Mouse (Mus musculus) left cerebral cortex, adult 9 months (tissue): ENCODE measurements around the gene Rrp36.
A peak's percentile ranks its signal among the peaks of the same experiment; 100 is the strongest.

Experiments used
- DNase-seq, 2 experiments: peaks; one replicate each; pipeline ENCODE4 v3.0.0; 2022; ENCODE audit warnings: low spot score in 2 of 2

Rrp36 gene

DNA sequence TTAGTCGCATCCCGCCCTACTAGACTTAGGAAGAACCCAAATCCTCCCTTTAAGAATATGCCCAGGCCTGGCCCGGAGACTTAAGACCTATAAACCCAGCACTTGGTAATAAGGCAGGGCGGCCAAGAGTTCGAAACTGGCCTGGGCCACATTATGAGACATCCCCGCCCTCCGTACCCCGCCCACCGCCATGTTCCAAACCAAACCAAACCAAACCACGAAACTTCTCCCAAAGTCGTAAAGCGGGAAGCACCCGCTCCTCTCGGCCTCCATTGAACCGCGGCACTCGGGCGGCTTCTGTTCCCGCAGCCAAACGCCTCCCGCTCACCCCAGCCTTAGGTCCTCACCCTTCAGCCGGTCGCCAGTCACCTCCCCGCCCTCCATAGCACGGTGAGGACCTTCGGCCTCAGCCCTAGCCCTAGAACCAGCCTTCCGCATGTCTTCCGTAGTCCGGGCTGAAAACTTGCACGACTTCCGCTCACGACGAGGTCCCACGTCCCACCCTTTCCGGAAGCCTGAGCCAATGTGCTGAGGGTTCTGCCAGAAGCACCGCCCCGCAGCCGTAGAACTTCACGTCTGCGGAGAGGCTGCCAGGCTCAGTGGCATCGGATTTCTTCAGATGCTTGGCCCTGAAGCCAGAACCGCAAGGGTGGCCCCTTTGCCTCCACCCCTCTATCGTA is at the start of gene Rrp36:
Gene Rrp36 (minus strand): TSS at position 503 of the 680 bp plus-strand sequence.
- DNase-seq, result peak; percentile 69 to 89

DNA sequence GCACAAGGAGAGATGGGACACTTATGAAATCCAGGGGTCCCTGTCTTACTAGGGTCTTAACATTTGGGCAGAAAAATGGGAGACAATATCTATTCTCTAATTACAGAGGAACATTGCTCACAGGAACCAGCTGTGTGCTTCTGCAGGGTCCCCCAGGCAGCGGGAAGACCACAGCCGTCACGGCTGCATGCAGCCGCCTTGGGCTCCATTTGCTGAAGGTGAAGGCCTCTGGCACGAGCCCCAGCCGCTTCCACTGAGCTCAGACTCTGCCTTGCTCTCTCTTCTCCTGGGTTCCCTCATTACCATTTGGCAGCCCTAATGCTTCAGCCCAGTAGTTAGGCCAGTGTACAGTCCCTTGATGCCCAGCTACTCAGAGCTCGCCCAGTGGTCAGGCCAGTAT is 46.9 kb upstream of the Rrp36 start:
- no peak for DNase-seq

DNA sequence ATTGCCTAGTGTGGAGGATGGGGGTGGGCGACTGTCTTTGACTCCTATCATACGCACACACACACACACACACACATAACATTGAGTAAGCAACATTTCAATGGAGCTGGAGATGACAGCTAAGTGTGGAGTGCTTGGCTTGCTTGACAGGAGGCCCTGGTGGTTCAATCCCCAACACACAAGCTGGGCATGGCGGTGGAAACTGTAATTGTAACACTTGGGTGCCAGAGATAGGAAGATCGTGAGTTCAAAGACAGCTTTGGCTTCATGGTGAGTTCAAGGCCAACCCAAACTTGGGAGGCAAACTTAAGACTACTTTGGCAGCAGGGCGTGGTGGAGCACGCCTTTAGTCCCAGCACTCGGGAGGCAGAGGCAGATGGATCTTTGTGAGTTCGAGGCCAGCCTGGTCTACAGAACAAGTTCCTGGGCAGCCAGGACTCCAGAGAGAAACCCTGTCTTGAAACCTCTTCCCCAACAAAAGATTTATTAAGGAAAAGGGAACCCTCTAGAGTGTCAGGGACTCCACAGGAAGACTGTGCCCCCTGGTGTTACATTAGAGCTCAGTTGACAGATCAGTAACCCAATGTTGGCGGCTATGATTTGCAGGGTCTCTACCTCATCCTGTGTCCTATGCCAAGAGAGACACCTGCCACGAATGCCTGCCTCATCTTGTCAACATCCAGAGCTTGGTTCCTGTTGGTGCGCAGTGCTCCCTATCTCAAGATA is 40.8 kb upstream of the Rrp36 start:
- no peak for DNase-seq

DNA sequence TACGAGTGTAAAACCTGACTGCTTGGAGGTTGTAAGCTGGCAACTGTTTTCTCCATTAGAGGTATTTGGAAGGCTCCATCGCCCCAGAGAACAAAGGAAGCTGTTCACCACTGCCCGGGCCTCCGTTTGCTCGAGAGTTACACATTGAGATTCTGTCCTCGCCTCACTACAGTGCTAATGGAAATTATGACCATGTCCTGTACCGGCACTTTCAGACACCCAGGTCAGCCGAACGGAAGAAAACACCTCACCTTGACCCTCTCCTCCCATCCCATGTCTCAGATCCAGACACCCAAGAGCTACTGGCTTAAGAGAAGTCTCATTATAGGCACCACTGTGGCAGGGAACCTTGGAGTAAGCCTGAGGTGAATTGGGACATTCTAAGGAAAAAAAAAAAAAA is 39.7 kb upstream of the Rrp36 start:
- no peak for DNase-seq

DNA sequence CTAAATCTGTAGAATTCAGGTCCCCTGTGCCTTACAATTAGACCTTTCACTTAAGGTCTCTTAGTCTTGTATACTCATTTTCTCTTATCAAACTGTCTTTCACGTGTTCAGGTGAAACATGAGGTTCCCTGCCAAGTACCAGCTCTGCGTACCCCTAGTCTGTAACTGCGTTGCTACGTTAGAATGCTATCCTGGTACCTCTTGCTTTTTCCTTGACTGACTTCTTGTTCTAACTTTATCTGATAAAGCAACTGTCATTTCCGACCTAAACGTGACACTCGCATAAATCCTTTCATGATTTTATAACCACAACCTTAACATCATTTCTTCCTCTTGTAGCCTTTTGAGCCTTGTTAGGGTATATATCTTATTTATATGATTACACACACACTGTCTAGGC is 38.3 kb upstream of the Rrp36 start:
- no peak for DNase-seq

DNA sequence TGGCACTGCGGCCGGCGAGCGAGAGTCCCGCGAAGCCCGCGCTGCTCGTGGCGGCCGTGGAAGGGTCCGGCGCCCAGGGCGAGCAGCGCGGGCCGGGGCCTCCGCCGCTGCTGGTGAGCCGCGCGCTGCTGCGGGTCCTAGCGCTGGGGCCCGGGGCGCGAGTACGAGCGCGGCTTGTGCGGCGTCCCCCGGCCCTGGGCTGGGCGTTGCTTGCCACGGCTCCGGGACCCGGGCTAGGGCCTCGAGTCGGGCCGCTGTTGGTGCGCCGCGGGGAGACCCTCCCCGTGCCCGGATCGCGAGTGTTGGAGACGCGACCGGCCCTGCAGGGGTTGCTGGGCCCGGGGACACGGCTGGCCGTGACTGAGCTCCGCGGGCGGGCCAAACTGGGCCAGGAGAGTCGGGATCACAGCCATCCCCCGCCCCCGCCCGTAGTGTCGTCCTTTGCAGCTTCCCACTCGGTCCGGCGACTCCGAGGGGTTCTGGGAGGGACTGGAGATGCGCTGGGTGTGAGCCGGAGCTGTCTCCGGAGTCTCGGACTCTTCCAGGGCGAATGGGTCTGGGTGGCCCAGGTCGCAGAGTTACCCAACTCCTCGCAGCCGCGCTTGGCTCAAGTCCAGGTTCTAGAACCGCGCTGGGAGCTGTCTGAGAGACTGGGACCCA is 37.6 kb upstream of the Rrp36 start:
- DNase-seq, result no peak

DNA sequence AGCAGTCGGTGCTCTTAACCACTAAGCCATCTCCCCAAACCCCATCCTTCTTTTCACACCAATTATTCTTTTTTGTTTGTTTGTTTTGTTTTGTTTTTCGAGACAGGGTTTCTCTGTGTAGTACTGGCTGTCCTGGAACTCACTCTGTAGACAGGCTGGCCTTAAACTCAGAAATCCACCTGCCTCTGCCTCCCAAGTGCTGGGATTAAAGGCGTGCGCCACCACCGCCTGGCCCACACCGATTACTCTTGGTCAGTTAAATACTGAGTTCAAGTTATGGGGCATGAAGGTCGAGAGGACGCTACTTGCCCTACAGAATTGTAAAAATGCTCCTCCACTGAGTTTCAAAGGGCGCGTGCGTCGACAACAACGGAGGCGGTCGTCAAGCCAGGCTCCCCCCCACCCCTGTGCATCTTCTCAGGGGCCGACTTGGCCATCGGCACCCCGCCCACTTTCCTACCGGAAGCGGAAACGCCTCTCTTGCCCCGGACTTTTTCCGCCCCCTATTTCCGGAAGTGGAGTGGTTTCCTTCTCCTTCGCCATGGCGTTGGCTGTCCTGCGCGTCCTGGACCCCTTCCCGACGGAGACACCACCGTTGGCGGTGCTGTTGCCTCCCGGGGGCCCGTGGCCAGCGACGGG is 36.9 kb upstream of the Rrp36 start, which contains the start of gene Pex6:
Gene Pex6 (plus strand): TSS at position 505 of the 639 bp plus-strand sequence.
- peak; percentile 67 to 92 for DNase-seq

DNA sequence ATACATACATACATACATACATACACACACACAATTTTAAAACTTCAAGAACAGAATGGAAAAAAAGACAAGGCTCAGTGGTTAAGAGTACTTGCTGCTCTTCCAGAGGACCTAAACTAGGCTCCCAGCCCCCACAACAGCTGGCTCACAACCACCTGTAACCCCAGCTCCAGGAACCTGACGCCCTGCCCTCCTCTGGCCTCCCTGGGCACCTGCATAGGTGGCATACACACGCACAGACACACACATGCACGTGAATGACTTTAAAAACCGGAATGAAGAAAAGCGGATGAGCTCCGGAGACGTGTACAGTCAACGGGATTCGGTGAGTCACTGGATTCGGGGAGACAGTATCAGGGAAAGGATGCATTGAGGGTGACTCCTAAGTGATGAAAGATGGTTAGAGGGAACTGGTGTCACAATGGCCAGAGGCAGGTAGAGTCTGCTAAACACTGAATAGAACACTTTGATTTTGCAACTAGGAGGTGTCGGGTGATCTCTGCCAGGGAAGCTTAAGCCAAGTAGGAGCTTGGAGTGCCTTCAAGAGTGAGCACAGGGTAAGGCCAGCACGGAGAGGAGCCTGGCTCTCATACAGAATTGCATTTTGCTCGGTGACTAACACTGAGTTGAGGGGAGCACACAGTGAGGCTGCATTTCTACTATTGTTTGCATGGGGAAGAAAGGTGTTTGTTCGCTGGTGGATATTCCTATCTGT is 32.4 kb upstream of the Rrp36 start:
- DNase-seq, result no peak

DNA sequence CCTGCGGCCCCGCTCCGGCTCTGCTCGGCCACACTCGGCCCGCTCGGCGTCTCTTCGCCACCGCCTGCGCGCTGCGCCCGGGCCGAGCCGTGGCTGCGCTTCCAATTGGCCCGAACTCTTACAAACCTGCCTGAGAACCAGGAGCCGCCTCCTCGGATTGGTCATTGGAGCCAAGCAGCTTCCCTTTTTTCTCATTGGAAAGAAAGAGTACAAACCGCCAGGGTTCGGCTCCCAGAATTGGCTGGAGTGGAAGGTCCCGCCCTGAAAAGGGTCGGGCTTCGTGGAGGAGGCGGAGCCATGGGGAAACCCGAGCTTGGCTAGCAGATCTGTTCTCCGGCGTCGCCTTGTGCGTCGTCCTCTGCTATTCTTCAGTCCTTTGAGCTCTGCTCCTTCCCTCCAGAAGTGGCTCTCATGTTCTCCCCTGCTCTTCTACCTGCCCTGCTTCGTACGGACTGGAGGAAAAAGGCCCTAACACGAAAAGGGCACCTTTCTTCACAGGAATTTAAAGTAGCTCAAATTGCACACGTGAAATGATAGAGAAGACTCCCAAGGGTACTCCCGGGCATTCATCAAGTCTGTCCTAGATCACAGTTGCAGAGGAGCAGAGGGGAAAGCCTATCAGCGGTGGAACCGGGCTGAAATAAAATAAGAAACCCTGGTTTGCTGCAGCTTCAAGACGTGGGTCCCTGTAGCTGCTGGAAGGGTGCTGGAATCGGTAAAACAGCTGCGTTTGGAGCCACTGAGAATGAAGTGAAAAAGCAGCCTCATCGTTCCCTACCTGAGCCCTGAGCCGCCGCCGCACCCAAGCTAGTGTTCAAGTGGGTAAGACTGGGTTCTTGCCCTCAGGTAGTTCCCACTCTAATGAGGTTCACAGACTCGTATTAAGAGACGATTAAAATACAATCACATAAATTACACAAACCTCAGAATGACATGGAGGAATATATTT is 31.0 kb upstream of the Rrp36 start, which contains the start of gene Ppp2r5d:
Gene Ppp2r5d (minus strand): TSS at position 225 of the 949 bp plus-strand sequence.
- peak; percentile 94 to 98 for DNase-seq

DNA sequence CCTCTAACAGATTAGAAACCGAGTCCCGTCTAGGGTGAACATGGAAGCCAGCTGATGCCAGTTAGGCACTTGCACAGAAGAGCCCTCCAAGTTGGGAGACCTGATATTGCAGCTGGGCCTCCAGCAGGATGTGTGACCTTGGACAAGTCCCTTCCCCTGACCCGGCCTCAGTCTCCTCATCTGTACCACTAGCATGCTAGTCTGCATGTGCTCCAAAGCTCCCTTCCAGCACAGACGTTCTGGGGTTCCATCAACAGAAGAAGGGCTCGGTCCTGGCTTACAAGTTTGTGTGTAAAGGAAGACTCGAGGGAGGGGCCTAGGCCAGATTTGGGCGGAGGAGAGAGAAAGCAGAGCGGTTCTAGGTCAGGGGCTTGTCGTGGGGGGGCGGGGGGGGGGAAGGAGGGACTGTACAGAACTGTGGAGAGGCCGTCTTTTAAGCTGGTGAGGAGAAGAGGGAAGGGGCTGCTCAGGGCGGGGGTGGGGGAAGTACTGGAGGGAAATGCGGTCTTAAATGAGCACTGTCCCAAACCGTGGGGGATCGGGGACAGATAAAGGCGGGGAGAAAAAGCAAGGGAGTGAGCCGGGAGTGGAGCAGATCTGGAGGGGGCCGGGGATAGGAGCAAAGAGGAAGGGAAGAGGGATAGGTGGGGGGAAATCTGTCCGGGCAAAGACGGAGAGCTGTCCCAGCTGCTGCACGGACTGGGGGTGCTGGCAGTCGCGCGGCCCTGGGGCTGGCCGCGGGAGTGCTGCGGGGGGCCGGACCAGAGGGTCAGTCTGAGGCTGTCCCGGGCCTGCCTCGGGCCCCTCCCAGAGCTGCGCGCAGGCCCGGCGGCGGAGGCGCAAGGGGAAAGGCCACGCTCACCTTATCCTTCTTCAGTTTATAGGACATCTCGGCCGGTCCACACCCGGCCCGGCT is 30.1 kb upstream of the Rrp36 start:
- no peak for DNase-seq

DNA sequence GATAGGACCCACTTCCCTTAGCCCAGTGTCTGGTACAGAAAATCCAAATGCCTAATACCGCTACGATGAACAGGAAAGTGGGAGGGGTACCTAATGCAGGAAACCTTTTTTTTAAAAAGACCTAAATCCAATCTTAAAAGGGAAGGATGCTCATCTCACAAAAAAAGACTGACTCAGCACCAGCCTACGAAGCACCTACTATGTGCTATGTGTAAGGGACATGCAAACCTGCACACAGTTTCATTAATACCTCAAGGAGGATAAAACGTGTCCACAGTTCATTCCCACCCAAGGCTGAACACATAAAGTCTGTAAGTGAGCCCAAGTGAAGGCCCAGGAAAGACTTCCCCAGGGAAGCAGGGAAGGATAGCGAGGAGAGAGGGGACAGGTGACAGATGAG is 28.4 kb upstream of the Rrp36 start:
- no peak for DNase-seq

DNA sequence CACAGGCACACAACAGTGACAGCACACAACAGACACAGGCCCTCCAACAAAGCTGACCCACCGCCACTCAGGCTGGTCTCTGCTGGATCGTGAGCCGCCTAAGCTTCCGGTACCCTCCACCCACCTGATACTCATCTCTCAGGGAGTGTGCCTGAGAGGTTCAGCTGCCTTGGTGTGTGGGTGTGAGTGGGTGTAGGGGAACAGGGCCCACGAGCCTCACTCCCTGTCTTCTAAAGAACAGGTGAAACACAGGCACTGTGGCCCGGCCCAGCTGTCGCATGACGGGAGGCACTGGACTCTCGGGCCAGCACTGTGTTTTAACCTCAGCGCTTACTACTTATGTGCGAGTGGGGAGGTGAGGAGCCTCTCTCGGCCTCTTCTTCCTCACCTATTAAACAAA is 27.9 kb upstream of the Rrp36 start:
- no peak for DNase-seq

DNA sequence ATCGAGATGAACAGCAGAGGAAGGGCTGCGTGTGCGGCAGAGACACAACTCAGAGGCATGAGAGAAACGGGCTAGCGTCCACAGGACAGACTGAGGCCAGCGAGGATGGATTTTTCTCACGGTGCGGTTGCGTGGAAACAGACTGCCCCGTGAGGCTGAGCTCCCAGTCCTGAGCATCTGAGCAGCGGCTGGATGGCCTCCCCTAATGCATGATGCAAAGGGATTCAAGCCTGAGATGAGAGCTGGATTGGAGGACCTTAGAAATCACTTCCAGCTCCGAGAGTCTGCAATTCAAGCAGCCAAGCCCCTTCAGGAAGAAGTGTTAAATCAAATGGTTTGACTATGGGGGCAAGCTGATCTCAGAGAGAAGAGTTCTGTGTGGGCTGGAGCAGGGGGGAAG is 27.3 kb upstream of the Rrp36 start:
- no peak for DNase-seq

DNA sequence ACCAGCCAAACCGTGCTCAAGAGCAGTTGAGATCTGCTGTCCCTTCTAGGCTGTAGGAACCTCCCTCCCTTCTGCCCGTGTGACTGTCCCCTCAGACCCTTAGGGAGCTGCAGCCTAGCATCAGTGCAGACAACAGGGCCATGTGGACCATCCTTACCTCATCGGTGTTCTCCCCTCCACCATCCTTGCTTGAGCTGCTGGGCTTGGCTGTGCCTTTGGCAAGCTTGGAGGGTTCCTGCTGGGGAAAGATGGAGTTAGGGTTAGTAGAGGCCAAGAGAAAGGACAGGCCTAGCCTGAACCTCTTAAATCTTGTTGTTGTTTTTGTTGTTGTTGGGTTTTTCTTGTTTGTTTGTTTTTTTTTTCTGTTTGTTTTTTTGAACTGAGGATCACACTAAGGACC is 25.8 kb upstream of the Rrp36 start:
- no peak for DNase-seq

DNA sequence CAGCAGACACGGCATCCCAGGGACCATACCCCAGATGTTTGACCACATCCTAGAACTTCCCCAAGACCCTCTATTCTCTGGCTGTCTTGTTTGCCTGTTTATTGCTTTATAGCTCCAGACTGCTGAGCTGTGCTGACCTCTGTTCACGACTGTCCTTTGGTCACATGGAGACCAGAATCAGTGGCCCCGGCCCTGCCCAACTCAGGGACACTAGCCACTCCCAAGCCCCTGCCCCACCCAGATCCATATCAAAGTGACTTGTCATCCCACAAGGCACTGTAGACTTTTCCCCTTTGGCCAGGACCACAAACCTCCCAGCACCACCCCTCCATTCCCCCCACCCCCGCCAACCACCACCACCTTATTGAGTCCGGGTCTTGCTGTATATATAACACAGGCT is 25.1 kb upstream of the Rrp36 start:
- no peak for DNase-seq

DNA sequence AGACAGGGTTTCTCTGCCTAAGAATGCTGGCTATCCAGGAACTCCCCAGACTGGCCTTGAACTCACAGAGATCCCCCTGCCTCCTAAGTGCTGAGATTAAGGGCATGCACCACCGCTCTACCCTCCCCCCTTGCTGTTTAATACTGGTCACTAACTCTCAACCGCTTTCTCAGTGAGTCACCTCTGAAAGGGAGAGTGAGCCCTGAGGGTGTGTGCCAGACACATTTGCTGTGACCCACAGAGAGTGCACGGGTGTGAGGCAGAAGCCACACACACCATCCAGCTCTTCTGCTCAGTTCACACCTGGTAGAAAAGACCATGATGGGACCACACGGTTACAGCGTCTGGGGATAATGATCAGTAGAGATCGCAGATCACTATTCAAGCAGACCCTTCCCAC is 24.4 kb upstream of the Rrp36 start:
- DNase-seq, result no peak

DNA sequence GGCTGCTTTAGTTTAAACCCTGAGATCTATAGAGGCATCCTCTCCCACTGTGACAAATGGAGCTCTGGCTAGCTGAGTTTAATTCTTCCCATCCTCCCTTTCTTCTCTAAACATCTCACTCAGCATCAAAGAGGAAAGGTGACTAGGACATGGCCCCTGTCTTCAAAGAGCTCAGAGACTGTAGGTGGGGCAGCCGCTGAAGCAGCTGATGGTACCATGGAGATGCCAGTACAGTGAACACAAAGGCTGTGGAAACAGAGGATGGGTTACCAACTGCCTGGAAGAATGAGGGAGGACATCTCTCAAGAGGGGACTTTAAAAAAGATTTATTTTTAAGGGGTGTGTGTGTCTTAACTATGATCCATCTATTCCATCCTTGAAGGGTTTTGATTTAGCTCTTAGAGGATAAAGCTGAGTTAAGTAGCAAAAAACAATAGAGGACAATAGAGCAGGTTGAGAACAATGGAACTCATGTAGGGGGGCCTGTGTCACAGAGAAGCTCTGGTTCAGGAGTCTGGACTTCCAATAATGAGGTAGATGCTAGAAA is 20.4 kb upstream of the Rrp36 start:
- DNase-seq, result no peak

DNA sequence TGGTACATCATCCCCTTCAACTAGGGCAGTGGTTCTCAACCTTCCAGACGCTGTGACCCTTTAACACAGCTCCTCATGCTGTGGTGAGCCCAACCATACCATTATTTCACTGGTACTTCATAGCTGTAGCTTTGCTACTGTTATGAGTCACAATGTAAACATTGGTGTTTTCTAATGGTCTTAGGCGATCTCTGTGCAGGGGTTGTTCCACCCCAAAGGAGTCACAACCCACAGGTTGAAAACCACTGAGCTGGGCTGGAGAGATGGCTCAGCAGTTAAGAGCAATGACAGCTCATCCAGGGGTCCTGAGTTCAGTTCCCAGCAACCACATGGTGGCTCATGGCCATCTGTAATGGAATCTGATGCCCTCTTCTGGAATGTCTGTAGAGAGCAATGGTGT is 17.2 kb upstream of the Rrp36 start:
- DNase-seq, result no peak

DNA sequence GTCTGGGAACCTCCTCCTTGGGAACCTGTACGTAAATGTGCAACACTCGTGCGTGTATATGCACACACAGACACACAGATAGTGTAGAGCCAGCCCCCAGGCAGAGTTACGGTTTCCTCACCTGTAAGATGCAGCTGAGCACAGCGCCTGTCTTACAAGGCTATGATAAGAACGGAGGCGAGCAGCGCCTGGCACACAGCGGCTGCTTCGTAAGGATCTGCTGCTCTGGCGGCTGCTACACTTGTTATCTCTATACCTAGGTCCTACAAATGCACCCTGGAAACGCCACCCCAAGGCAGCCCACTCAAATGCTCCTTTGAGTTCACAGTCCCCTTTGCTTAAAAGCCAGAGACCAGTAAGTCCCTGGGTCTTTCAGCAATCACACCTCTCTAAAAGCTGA is 16.5 kb upstream of the Rrp36 start:
- DNase-seq, result no peak
